Comparison of ENCODE assay signal across 13 mouse cellular contexts in genomic region chr3:90606185-90606584, GRCm38 (mm10). TPM values are rescaled to one million over a fixed set of nuclear protein-coding genes. Genes with fewer than 3 reads are reported as not detected.
DNase-seq lines count a peak whose midpoint lies in the region; ATAC-seq and TF ChIP-seq lines count a peak whose summit lies in the region.
"Had no signal": no experiment of that assay in that cellular context is flagged by ENCODE, and none has a peak within 500 bp of the region (broad histone marks: within the 10 kb centered on the region; RNA-seq: fewer than 3 reads in every experiment).

No protein-coding gene starts in this region.

- DNase-seq in heart, adult 18-20 months, result peak; percentile 58 to 75
- DNase-seq in heart, adult 8-10 months (ENCODE audit: low spot score), result no peak
- peak; percentile 50 for DNase-seq in lung, postnatal 0 days (ENCODE audit: low spot score)
- no peak for DNase-seq in lung, adult 18-20 months
- DNase-seq in embryonic facial prominence, embryonic 14.5 days (ENCODE audit: low spot score), result peak; percentile 89
- DNase-seq in skeletal muscle tissue, adult 2 months (ENCODE audit: low read depth, low spot score), result peak; percentile 79
- DNase-seq in adrenal gland, postnatal 36 days, result no peak
- DNase-seq in liver, result no peak
- DNase-seq: cerebellum, postnatal 25 days; forebrain, postnatal 0 days had no signal

- no peaks in the 10 kb centered on the region for H3K36me3 ChIP-seq in lung, postnatal 0 days (ENCODE audit: insufficient read depth, low read length)
- no peaks in the 10 kb centered on the region for H3K36me3 ChIP-seq in embryonic facial prominence, embryonic 14.5 days (ENCODE audit: control insufficient read depth, insufficient read depth, low read length)

- H3K27me3 ChIP-seq in lung, postnatal 0 days (replicated peaks; ENCODE audit: insufficient read depth, low read length), result no peaks in the 10 kb centered on the region
- no peaks in the 10 kb centered on the region for H3K27me3 ChIP-seq in embryonic facial prominence, embryonic 14.5 days (replicated peaks; ENCODE audit: control insufficient read depth, insufficient read depth, low read length)

- no peak for TF ChIP-seq EP300 in lung, postnatal 0 days (IDR thresholded peaks at IDR 0.05)

- no peak overlapping the region for H3K27ac ChIP-seq in lung, postnatal 0 days (ENCODE audit: low read length)
- peak overlapping the region; percentile 82 for H3K27ac ChIP-seq in embryonic facial prominence, embryonic 14.5 days (replicated peaks; ENCODE audit: low read depth, low read length)

- no peak for TF ChIP-seq CTCF in lung, postnatal 0 days (IDR thresholded peaks at IDR 0.05)

- peaks cover 9% of the 10 kb centered on the region for H3K4me1 ChIP-seq in lung, postnatal 0 days (ENCODE audit: insufficient read depth, low read depth, low read length)
- H3K4me1 ChIP-seq in embryonic facial prominence, embryonic 14.5 days (ENCODE audit: control insufficient read depth, insufficient read depth, low read length), result peaks cover 37% of the 10 kb centered on the region

- no peak overlapping the region for H3K4me2 ChIP-seq in lung, postnatal 0 days (replicated peaks; ENCODE audit: low read depth, low read length)
- no peak overlapping the region for H3K4me2 ChIP-seq in embryonic facial prominence, embryonic 14.5 days (ENCODE audit: low read depth, low read length)

- no peak overlapping the region for H3K9ac ChIP-seq in lung, postnatal 0 days (replicated peaks; ENCODE audit: low read depth)
- no peak overlapping the region for H3K9ac ChIP-seq in embryonic facial prominence, embryonic 14.5 days (ENCODE audit: low read depth, low read length)
- H3K9ac ChIP-seq: forebrain, postnatal 0 days had no signal

- H3K9me3 ChIP-seq in lung, postnatal 0 days (ENCODE audit: low read length), result no peaks in the 10 kb centered on the region
- H3K9me3 ChIP-seq in embryonic facial prominence, embryonic 14.5 days (ENCODE audit: control insufficient read depth, low read length), result no peaks in the 10 kb centered on the region

- WGBS in lung, postnatal 0 days, result 70% methylated on average over 6 of the region's 6 CpGs
- WGBS in embryonic facial prominence, embryonic 14.5 days, result 50% methylated on average over 6 of the region's 6 CpGs

- no peak overlapping the region for H3K4me3 ChIP-seq in lung, postnatal 0 days (ENCODE audit: low read depth, low read length)
- H3K4me3 ChIP-seq in embryonic facial prominence, embryonic 14.5 days (ENCODE audit: low read depth, low read length), result no peak overlapping the region

- peak; percentile 35; the same call in 1 of the 2 replicates for ATAC-seq in lung, postnatal 0 days
- peak; percentile 74 for ATAC-seq in embryonic facial prominence, embryonic 14.5 days (ENCODE audit: low read depth)
- ATAC-seq: CD4-positive, CD25-positive, alpha-beta regulatory T cell, adult 4 months; forebrain, postnatal 0 days had no signal

RNA-seq across cellular contexts. Expression of gene S100a5, which starts 2.1 kb away (rescaled TPM):
- not detected for total RNA-seq in heart, adult 18-20 months (2021)
- not detected for total RNA-seq in heart, adult 8-10 months (2022)
- polyA plus RNA-seq in lung, postnatal 0 days (2015; fragmentation: Nextera tagmentation; extraction: Ambion mirVana), result not detected in 2 replicates
- 1.6 TPM in 1 of 2 replicates, not detected in the other for polyA plus RNA-seq in embryonic facial prominence, embryonic 14.5 days (2014; fragmentation: Nextera tagmentation; extraction: Ambion mirVana)
- total RNA-seq in adrenal gland, postnatal 36 days (2021), result not detected
- total RNA-seq: forebrain, postnatal 0 days had no signal
- polyA plus RNA-seq: CD4-positive, CD25-positive, alpha-beta regulatory T cell, adult 4 months; forebrain, postnatal 0 days; heart, postnatal 0 days; liver, embryonic 16.5 days had no signal

RNA-seq across cellular contexts. Expression of gene S100a4, which starts 2.6 kb away (rescaled TPM):
- 10 to 100 TPM; 12.5 to 14.1 TPM for total RNA-seq in heart, adult 18-20 months (2021)
- total RNA-seq in heart, adult 8-10 months (2022), result 10 to 100 TPM in 2 of 4 experiments, 1 to 10 TPM in 2; 5.9 to 16.2 (median 9.5) TPM
- polyA plus RNA-seq in lung, postnatal 0 days (2015; fragmentation: Nextera tagmentation; extraction: Ambion mirVana), result 18.4 and 24.3 TPM in 2 replicates
- 16.8 and 22.9 TPM in 2 replicates for polyA plus RNA-seq in embryonic facial prominence, embryonic 14.5 days (2014; fragmentation: Nextera tagmentation; extraction: Ambion mirVana)
- total RNA-seq in adrenal gland, postnatal 36 days (2021), result 10 to 100 TPM in 1 of 2 experiments, 1 to 10 TPM in 1; 9.0 to 11.5 TPM

RNA-seq across cellular contexts. Expression of gene Gm42674, which starts 4.5 kb away (rescaled TPM):
- not detected for total RNA-seq in heart, adult 18-20 months (2021)
- total RNA-seq in heart, adult 8-10 months (2022), result not detected
- not detected in 2 replicates for polyA plus RNA-seq in lung, postnatal 0 days (2015; fragmentation: Nextera tagmentation; extraction: Ambion mirVana)
- polyA plus RNA-seq in embryonic facial prominence, embryonic 14.5 days (2014; fragmentation: Nextera tagmentation; extraction: Ambion mirVana), result not detected in 2 replicates
- not detected for total RNA-seq in adrenal gland, postnatal 36 days (2021)
- total RNA-seq: forebrain, postnatal 0 days had no signal
- polyA plus RNA-seq: CD4-positive, CD25-positive, alpha-beta regulatory T cell, adult 4 months; forebrain, postnatal 0 days; heart, postnatal 0 days; liver, embryonic 16.5 days had no signal

RNA-seq across cellular contexts. Expression of gene S100a6, which starts 6.5 kb away (rescaled TPM):
- 10 to 100 TPM; 76.5 to 79.4 TPM for total RNA-seq in heart, adult 18-20 months (2021)
- 10 to 100 TPM; 54.7 to 77.4 (median 69.0) TPM for total RNA-seq in heart, adult 8-10 months (2022)
- polyA plus RNA-seq in lung, postnatal 0 days (2015; fragmentation: Nextera tagmentation; extraction: Ambion mirVana), result 1,618 and 1,721 TPM in 2 replicates
- polyA plus RNA-seq in embryonic facial prominence, embryonic 14.5 days (2014; fragmentation: Nextera tagmentation; extraction: Ambion mirVana), result 190 and 334 TPM in 2 replicates
- total RNA-seq in adrenal gland, postnatal 36 days (2021), result 10 to 100 TPM; 42.5 to 68.0 TPM

RNA-seq across cellular contexts. Expression of gene S100a2, which starts 16.1 kb away (rescaled TPM):
- total RNA-seq in heart, adult 18-20 months (2021), result not detected
- total RNA-seq in heart, adult 8-10 months (2022), result not detected
- polyA plus RNA-seq in lung, postnatal 0 days (2015; fragmentation: Nextera tagmentation; extraction: Ambion mirVana), result 0.66 TPM in 1 of 2 replicates, not detected in the other
- polyA plus RNA-seq in embryonic facial prominence, embryonic 14.5 days (2014; fragmentation: Nextera tagmentation; extraction: Ambion mirVana), result not detected in 2 replicates
- total RNA-seq in adrenal gland, postnatal 36 days (2021), result not detected
- total RNA-seq: forebrain, postnatal 0 days had no signal
- polyA plus RNA-seq: CD4-positive, CD25-positive, alpha-beta regulatory T cell, adult 4 months; forebrain, postnatal 0 days; heart, postnatal 0 days; liver, embryonic 16.5 days had no signal

Comparison
In these comparisons a context has a peak if more than half of its experiments do, and no peak if none do; other contexts are left out.
1. DNase-seq: peak in heart, adult 18-20 months (2 of 2), lung, postnatal 0 days (single experiment), embryonic facial prominence, embryonic 14.5 days (single experiment) and skeletal muscle tissue, adult 2 months (single experiment); none in heart, adult 8-10 months (single experiment), lung, adult 18-20 months (0 of 2), adrenal gland, postnatal 36 days (0 of 2) and liver (single experiment).